Mouse (Mus musculus): Measurements from ENCODE around the gene Cfap20. TPM values are rescaled to one million over a fixed set of nuclear protein-coding genes. Genes with fewer than 3 reads are reported as not detected.

The Cfap20 gene
- polyA plus RNA-seq, 1 experiment = 45.7 TPM

DNA sequence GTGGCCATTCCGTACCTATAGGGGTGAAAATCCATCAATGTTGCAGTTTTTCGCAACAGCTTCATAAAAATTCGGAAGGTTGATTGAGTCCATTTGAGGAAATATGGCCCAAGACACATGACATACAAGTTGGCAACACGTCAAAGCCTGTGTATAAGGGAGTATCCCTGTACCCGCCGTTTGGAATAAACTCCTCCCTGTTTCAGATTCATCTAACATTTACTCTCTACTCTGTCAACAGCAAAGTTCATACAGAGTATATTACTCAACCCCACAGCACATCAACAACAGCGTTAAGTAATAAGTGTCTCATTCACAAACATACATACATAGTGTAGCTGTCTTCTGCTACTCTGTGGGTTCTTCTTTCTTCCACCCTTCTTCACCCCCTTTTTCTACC, 10.0 kb downstream of the Cfap20 start:
- peaks cover 28% of the 10 kb centered on the region for H3K4me1 ChIP-seq (ENCODE audit: control insufficient read depth, insufficient read depth, low read length)
- no peak for TF ChIP-seq CTCF (IDR thresholded peaks at IDR 0.05; ENCODE audit: low read depth, low read length)
- no peak for TF ChIP-seq POLR2A (IDR thresholded peaks at IDR 0.05; ENCODE audit: borderline replicate concordance, low read depth, low read length)
- H3K27ac ChIP-seq (ENCODE audit: insufficient read depth, low read depth, low read length) = no peak overlapping the region
- H3K4me3 ChIP-seq (ENCODE audit: insufficient read depth, low read length) = no peak overlapping the region

DNA sequence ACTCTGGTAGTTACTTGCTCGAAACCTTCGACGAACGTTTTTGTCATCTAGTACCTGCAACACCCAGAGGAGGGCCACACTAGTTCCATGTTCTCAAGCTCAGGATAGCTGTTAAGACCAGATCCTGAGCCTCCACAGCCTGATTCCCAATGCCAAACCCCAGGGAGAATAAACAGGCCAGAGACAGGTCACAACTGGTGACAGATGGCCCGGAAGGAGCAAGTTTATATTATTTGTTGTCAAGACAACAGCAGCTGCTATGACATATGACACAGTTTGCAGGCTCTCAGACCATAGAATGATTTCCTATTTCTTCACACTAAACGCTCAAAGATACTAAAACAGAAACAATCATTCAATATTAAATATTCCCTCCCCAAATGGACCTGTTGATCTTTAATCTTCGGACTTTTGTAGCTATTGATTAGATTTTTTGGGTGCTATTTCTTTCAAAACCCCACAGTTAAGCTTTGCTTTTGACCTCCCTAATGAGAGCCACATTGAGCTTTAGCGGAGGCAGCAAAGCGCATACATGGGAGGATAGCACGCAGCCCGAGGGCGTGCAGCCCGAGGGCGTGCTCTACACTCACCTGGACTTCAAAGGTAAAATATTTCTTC, 12.4 kb downstream of the Cfap20 start:
- H3K4me1 ChIP-seq (ENCODE audit: control insufficient read depth, insufficient read depth, low read length) = peaks cover 18% of the 10 kb centered on the region
- H3K4me3 ChIP-seq (ENCODE audit: insufficient read depth, low read length) = no peak overlapping the region
- H3K27ac ChIP-seq (ENCODE audit: insufficient read depth, low read depth, low read length) = no peak overlapping the region
- TF ChIP-seq CTCF (IDR thresholded peaks at IDR 0.05; ENCODE audit: low read depth, low read length) (no peak), POLR2A (IDR thresholded peaks at IDR 0.05; ENCODE audit: borderline replicate concordance, low read depth, low read length) (no peak)

DNA sequence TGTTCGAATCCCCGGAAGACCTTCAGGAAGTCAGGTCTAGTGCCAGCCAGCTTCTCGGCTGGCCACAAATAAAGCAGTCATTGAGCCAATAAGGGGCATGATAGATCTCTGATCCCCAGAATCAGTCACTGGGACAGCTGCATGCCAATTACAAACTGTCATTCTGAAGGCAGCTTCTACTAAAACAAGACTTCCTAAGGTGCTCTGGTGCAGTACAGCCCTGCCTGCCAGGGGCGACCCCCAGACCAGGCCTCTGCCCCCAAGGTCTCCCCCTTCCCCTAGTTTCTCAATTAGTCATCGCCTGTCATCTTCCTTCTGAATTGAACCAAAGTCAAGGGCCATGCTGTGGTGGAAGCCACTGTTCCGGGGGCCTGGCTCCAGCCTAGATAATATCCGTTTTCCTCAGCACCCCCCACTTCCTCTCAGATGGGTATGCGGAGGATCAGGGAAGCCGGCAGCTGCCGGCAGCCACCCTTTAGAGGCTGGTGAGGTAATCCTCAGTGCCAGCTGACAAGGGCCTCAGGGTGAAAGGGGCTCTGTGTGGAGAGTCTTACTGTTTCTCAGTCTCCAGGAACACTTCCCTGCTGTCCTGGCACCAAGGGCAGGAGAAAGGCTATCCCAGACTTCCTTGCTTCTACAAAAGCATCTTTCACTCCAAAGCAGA, 23.2 kb downstream of the Cfap20 start:
- Histone ChIP-seq H3K4me1 (ENCODE audit: control insufficient read depth, insufficient read depth, low read length) (peaks cover 8% of the 10 kb centered on the region), H3K4me3 (ENCODE audit: insufficient read depth, low read length) (no peak overlapping the region), H3K27ac (ENCODE audit: insufficient read depth, low read depth, low read length) (no peak overlapping the region)
- TF ChIP-seq POLR2A (IDR thresholded peaks at IDR 0.05; ENCODE audit: borderline replicate concordance, low read depth, low read length) (no peak), CTCF (IDR thresholded peaks at IDR 0.05; ENCODE audit: low read depth, low read length) (no peak)

DNA sequence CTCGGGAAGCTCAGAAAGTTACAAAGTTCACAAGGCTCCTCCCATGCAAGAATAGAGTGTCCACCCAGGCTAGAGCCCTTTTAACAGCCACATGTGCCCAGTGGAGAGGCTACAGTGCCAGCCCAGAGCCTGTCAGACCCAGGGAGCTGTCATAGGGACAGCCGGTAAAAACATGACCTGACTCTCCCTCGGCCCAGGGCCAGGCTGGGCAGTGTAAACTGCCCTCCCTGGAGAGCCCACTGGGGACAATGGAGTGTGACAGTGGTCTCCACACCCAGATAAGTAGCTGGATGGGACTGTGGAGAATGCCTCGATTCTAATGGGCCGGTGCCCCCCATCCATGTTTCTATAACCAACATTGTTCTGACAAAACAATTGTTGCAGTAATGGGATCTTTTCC, 25.2 kb downstream of the Cfap20 start:
- H3K27ac ChIP-seq (ENCODE audit: insufficient read depth, low read depth, low read length) = no peak overlapping the region
- H3K4me1 ChIP-seq (ENCODE audit: control insufficient read depth, insufficient read depth, low read length) = peaks cover 8% of the 10 kb centered on the region
- no peak for TF ChIP-seq POLR2A (IDR thresholded peaks at IDR 0.05; ENCODE audit: borderline replicate concordance, low read depth, low read length)
- no peak for TF ChIP-seq CTCF (IDR thresholded peaks at IDR 0.05; ENCODE audit: low read depth, low read length)
- no peak overlapping the region for H3K4me3 ChIP-seq (ENCODE audit: insufficient read depth, low read length)

DNA sequence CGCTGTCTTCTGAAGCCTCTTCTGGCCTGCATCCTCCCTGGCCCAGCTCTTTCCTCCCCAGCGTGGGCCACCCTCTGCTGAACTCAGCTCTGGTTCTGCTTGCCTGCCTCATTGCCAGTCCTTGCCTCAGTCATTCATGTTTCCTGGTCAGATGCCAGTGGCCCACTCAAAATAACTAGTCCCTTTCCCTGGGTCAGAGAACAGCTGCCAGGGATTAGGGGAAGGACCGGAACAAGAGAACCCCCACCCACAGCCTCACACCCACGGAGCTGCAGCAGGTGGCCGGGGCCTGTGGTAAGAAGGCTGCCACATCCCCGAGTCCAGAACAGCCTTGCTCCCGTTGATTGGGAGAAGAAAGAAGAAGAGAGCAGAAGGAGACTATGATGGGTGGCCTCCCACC, 33.6 kb downstream of the Cfap20 start:
- Histone ChIP-seq H3K4me3 (ENCODE audit: insufficient read depth, low read length) (no peak overlapping the region), H3K4me1 (ENCODE audit: control insufficient read depth, insufficient read depth, low read length) (0 out of 2 replicates have a peak, but pooled peaks cover 2% of the 10 kb centered on the region), H3K27ac (ENCODE audit: insufficient read depth, low read depth, low read length) (no peak overlapping the region)
- TF ChIP-seq CTCF (IDR thresholded peaks at IDR 0.05; ENCODE audit: low read depth, low read length) (no peak), POLR2A (IDR thresholded peaks at IDR 0.05; ENCODE audit: borderline replicate concordance, low read depth, low read length) (no peak)

DNA sequence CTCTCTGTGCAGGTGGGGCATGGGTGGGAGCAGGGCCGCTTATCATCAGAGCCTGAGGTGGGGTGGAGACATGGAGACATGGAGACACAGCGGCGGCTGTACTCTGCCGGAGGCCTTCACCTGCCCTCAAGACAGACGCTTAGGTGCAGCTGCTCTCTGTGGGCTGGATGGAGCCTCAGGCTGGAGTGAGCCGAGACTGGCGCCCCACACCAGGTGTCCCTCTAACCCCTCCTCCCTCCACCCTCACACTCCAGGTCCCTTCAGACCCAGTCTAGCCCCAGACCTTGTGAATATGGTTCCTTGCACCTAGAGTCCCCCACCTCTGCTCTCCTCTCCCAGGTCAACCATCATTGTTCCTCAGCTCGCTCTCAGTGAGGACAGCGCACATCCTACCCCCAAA, 35.5 kb downstream of the Cfap20 start:
- TF ChIP-seq POLR2A (IDR thresholded peaks at IDR 0.05; ENCODE audit: borderline replicate concordance, low read depth, low read length) = no peak
- no peak for TF ChIP-seq CTCF (IDR thresholded peaks at IDR 0.05; ENCODE audit: low read depth, low read length)
- Histone ChIP-seq H3K4me3 (ENCODE audit: insufficient read depth, low read length) (no peak overlapping the region), H3K4me1 (ENCODE audit: control insufficient read depth, insufficient read depth, low read length) (0 out of 2 replicates have a peak, but pooled peaks cover 2% of the 10 kb centered on the region), H3K27ac (ENCODE audit: insufficient read depth, low read depth, low read length) (no peak overlapping the region)

DNA sequence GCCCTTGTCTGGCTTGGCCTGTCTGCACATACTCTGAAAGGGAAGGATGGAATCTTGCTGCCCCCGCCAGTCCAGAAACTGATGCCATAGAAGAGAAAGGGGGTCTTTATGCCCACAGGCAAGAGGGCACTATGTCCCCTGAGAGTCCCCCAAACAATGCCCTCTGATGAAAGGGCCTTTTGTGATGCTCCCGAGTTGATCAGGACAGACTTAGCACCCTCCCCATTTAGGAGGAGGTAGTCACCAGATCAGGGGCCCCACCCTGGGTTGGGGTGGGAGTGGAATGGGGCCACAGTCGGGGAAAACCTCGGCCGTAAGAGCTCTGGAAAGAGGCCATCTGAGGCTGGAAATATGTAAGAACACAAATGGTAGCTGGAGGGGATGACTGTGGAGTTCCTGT, 37.5 kb downstream of the Cfap20 start:
- H3K27ac ChIP-seq (ENCODE audit: insufficient read depth, low read depth, low read length) = no peak overlapping the region
- H3K4me3 ChIP-seq (ENCODE audit: insufficient read depth, low read length) = no peak overlapping the region
- TF ChIP-seq POLR2A (IDR thresholded peaks at IDR 0.05; ENCODE audit: borderline replicate concordance, low read depth, low read length) (no peak), CTCF (IDR thresholded peaks at IDR 0.05; ENCODE audit: low read depth, low read length) (no peak)
- H3K4me1 ChIP-seq (ENCODE audit: control insufficient read depth, insufficient read depth, low read length) = peaks cover 2% of the 10 kb centered on the region; the same call in 1 of the 2 replicates

DNA sequence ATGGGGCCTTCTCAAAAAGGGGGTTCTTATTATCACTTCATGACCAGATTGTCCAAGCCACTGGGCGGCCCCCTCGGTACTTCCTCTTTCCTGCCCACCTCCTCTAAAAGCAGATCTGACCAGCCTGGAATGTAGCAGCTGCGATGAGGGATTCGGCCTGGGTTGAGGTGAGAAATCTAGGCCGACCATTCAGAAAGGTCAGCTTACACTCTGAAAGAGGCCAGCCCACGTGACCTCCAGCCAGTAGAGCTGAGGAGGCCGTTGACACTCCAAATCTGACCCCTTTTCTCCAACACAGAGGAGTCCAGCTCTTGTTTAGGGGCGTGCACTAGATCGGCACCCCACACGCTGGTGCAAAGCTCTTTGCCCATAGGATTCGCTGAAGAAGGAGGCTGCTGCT, 37.9 kb downstream of the Cfap20 start:
- Histone ChIP-seq H3K27ac (ENCODE audit: insufficient read depth, low read depth, low read length) (no peak overlapping the region), H3K4me3 (ENCODE audit: insufficient read depth, low read length) (no peak overlapping the region), H3K4me1 (ENCODE audit: control insufficient read depth, insufficient read depth, low read length) (no peaks in the 10 kb centered on the region; the same call in 1 of the 2 replicates)
- no peak for TF ChIP-seq POLR2A (IDR thresholded peaks at IDR 0.05; ENCODE audit: borderline replicate concordance, low read depth, low read length)
- no peak for TF ChIP-seq CTCF (IDR thresholded peaks at IDR 0.05; ENCODE audit: low read depth, low read length)

DNA sequence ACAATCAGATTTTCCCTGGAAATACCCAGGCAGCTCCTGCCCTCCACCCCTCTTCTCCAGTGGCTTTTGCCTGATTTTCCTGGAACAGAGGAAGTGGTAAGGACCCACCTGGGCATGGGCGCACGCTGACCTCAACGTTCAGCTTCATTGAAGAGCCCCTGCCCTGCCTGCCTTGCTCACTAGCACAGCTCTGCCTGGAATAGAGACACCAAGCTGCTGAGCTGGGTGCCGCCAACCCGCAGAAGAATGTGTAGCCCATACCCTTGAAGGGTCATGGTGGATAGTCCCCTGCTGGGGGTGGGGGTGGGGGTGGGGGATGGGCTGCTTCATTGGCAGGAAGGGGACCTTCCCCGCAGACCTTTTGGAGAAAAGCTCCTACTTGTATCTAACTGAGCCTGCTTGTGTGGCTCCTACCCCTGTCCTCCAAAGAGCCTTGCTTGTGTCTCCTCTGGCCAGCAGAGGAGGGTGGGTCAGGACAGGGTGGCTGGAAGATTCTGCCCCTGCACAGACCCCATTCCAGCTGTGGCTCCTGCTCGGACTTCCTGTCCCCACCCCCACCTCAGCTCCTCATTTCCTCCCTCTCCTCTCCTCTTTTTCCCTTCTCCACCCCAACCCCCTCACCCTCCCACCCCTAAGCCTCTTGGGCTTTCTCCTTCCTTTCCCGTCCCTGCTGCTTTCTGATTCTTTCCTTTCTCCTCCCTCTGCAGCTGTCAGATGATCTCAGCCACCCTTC, 39.3 kb downstream of the Cfap20 start:
- no peak overlapping the region for H3K4me3 ChIP-seq (ENCODE audit: insufficient read depth, low read length)
- H3K27ac ChIP-seq (ENCODE audit: insufficient read depth, low read depth, low read length) = no peak overlapping the region
- TF ChIP-seq CTCF (IDR thresholded peaks at IDR 0.05; ENCODE audit: low read depth, low read length) = no peak
- TF ChIP-seq POLR2A (IDR thresholded peaks at IDR 0.05; ENCODE audit: borderline replicate concordance, low read depth, low read length) = no peak
- H3K4me1 ChIP-seq (ENCODE audit: control insufficient read depth, insufficient read depth, low read length) = no peaks in the 10 kb centered on the region; the same call in 1 of the 2 replicates

DNA sequence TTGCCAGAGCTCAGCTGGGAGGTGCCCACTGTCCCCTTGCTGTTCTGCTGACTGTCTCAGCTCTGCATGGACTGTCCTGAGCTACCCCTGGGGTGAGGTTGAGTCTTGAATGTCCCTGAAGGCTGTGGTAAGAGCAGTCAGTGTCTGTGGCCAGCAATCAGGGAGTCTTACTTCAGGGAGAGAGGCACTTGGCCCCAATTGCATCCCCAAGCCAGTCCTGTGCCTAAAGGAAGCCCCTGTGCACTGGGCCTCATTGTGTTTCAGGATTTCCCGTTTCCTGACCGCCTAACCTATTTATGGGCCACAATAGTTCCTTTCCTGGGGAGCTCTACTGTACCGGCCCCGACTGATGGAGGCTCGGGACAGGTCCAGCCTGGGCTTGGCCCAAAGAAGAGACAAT, 42.1 kb downstream of the Cfap20 start:
- Histone ChIP-seq H3K4me1 (ENCODE audit: control insufficient read depth, insufficient read depth, low read length) (no peaks in the 10 kb centered on the region; the same call in 1 of the 2 replicates), H3K27ac (ENCODE audit: insufficient read depth, low read depth, low read length) (no peak overlapping the region), H3K4me3 (ENCODE audit: insufficient read depth, low read length) (no peak overlapping the region)
- TF ChIP-seq POLR2A (IDR thresholded peaks at IDR 0.05; ENCODE audit: borderline replicate concordance, low read depth, low read length) = no peak
- no peak for TF ChIP-seq CTCF (IDR thresholded peaks at IDR 0.05; ENCODE audit: low read depth, low read length)
